7 mouse cellular contexts compared by ENCODE assay signal in the genomic region with DNA sequence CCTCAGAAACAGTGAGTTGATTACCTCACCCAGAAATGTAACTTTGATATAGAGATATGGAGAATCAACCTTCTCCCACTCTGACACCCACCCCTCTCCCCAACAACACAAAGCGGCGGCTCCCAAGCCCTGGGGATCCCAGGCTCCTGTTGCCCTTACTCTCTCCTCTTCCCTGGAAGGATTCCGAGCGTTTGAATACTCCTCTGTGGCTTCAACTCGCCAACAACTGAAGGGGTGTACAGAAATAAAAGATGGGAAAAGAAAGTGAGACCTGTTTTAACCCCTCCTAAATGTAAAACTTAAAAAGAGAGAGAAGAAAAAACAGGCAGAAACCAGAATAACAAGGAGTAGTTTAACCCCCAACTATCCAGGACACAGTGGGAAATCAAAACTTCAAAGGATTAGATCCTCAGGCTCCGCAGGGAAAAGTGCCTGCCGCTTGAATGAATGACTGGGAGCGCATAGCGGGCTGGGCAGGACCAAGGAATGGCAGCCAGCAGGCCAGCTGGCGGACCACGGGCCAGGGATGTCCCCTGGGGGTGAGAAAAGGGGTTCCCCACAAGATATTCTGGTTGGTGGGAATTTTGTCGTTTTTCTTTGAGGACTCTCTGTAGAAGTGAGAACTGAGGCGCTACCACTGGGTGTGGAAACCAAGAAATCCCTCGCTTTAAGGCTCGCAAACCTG. TPM values are rescaled to one million over a fixed set of nuclear protein-coding genes. Genes with fewer than 3 reads are reported as not detected.
DNase-seq lines count a peak whose midpoint lies in the region; ATAC-seq lines count a peak whose summit lies in the region.

No protein-coding gene starts in this region.

- H3K4me2 ChIP-seq in stomach, embryonic 14.5 days (replicated peaks; ENCODE audit: low read depth, low read length): peak overlapping the region; percentile 86

- no peaks in the 10 kb centered on the region for H3K27me3 ChIP-seq in stomach, embryonic 14.5 days (ENCODE audit: control insufficient read depth, insufficient read depth, low read length)

- 0 out of 2 replicates have a peak, but pooled peaks have one; percentile 1 for ATAC-seq in megakaryocyte, adult 5-6 weeks (ENCODE audit: poor library complexity, severe bottlenecking)
- ATAC-seq in stomach, embryonic 14.5 days (ENCODE audit: insufficient number of reproducible peaks, insufficient read depth, low FRiP score, low read depth): no peak

- H3K9ac ChIP-seq in stomach, embryonic 14.5 days (replicated peaks; ENCODE audit: low read depth, low read length): peak overlapping the region; percentile 65

- H3K4me3 ChIP-seq in stomach, embryonic 14.5 days (ENCODE audit: low read depth, low read length): peak overlapping the region; percentile 74

- no peaks in the 10 kb centered on the region for H3K36me3 ChIP-seq in stomach, embryonic 14.5 days (ENCODE audit: control insufficient read depth, insufficient read depth, low read length)

- under 1% methylated on average over 15 of the region's 15 CpGs for WGBS in stomach, embryonic 14.5 days

- DNase-seq in 3T3-L1 (ENCODE audit: low read depth, low spot score): peak; percentile 55
- peak; percentile 26 for DNase-seq in CD4-positive helper T cell, adult 2 months (ENCODE audit: low read depth, low spot score)
- peak; percentile 58 for DNase-seq in embryo, embryonic 11 days
- peak; percentile 17 to 36 for DNase-seq in heart, postnatal 10 days
- peak; percentile 16 to 53 for DNase-seq in left cerebral cortex, postnatal 10 days (ENCODE audit: extremely low spot score in 1 of 2, low spot score in 2 of 2)

- 0 out of 2 replicates have a peak, but pooled peaks cover 8% of the 10 kb centered on the region for H3K4me1 ChIP-seq in stomach, embryonic 14.5 days (ENCODE audit: control insufficient read depth, insufficient read depth, low read length)

- peak overlapping the region; percentile 85; the same call in 1 of the 2 replicates for H3K27ac ChIP-seq in stomach, embryonic 14.5 days (ENCODE audit: low read length)

- no peaks in the 10 kb centered on the region for H3K9me3 ChIP-seq in stomach, embryonic 14.5 days (ENCODE audit: control insufficient read depth, low read depth, low read length)

- intact Hi-C loops in heart, postnatal 10 days (cut with DNase I): loop anchor here (5.0 kb wide), 2 partner anchors 681 to 816 kb away; no protein-coding TSS in a partner anchor
- intact Hi-C loops in left cerebral cortex, postnatal 10 days (cut with DNase I): loop anchor here (10.0 kb wide), 2 partner anchors 424 to 1136 kb away; no protein-coding TSS in a partner anchor

RNA-seq across cellular contexts. Expression of a gene that starts 2.6 kb away (rescaled TPM):
- total RNA-seq in heart, postnatal 10 days (2021): 1 to 10 TPM; 5.2 to 5.3 TPM
- total RNA-seq in left cerebral cortex, postnatal 10 days (2021): 100 to 1,000 TPM; 154 to 161 TPM
- 35.6 and 36.5 TPM in 2 replicates for total RNA-seq in megakaryocyte, adult 5-6 weeks (2015)
- 63.1 and 63.2 TPM in 2 replicates for total RNA-seq in megakaryocyte, adult 5-6 weeks (2017)
- 103 TPM in 2 replicates for polyA plus RNA-seq in stomach, embryonic 14.5 days (2014; fragmentation: Nextera tagmentation; extraction: Ambion mirVana)

Comparison
In these comparisons a context has a peak if more than half of its experiments do, and no peak if none do; other contexts are left out.
1. RNA of a gene that starts 2.6 kb away (total RNA-seq): 154 to 161 TPM in left cerebral cortex, postnatal 10 days and 35.6 to 63.2 TPM in megakaryocyte, adult 5-6 weeks; 5.2 to 5.3 TPM in heart, postnatal 10 days; every median in the first group is over 4 times any median in the second.
2. Peak in every context shown above with its lines, with median percentiles within 50 percentile points of each other: DNase-seq.